In genomic region chr7:55856741-55857140, GRCm38 (mm10) we compare ENCODE assay signal across 19 mouse cellular contexts. TPM values are rescaled to one million over a fixed set of nuclear protein-coding genes. Genes with fewer than 3 reads are reported as not detected.
A peak's percentile ranks its signal among the peaks of the same experiment; 100 is the strongest.
DNase-seq lines count a peak whose midpoint lies in the region; TF ChIP-seq lines count a peak whose summit lies in the region.
"Had no signal": no experiment of that assay in that cellular context is flagged by ENCODE, and none has a peak within 500 bp of the region (broad histone marks: within the 10 kb centered on the region; RNA-seq: fewer than 3 reads in every experiment).

No protein-coding gene starts in this region.

- H3K9me3 ChIP-seq in heart, embryonic 10.5 days, result no peaks in the 10 kb centered on the region
- H3K9me3 ChIP-seq: embryonic facial prominence, embryonic 13.5 days; embryonic facial prominence, embryonic 15.5 days; forebrain, embryonic 10.5 days; forebrain, embryonic 12.5 days had no signal

- peaks cover 39% of the 10 kb centered on the region for H3K79me2 ChIP-seq in liver, adult 2 months (ENCODE audit: control insufficient read depth, insufficient read depth, low read length)

- intact Hi-C loops in heart, postnatal 25 days (cut with DNase I), result no loop called here

- H3K4me3 ChIP-seq in heart, embryonic 10.5 days, result no peak overlapping the region
- no peak overlapping the region for H3K4me3 ChIP-seq in liver, adult 2 months (ENCODE audit: insufficient read depth, low read depth, low read length)
- H3K4me3 ChIP-seq: embryonic facial prominence, embryonic 13.5 days; embryonic facial prominence, embryonic 15.5 days; erythroblast, embryonic 14.5 days; forebrain, embryonic 10.5 days; forebrain, embryonic 12.5 days had no signal

- no peak overlapping the region for H3K9ac ChIP-seq in liver, adult 2 months (ENCODE audit: low read depth, low read length)
- H3K9ac ChIP-seq: embryonic facial prominence, embryonic 13.5 days; embryonic facial prominence, embryonic 15.5 days; forebrain, embryonic 12.5 days had no signal

- no peaks in the 10 kb centered on the region for H3K27me3 ChIP-seq in heart, embryonic 10.5 days (ENCODE audit: insufficient read depth, poor library complexity, severe bottlenecking)
- no peaks in the 10 kb centered on the region for H3K27me3 ChIP-seq in liver, adult 2 months (ENCODE audit: control insufficient read depth, insufficient read depth, low read length)
- H3K27me3 ChIP-seq: embryonic facial prominence, embryonic 13.5 days; embryonic facial prominence, embryonic 15.5 days; forebrain, embryonic 12.5 days had no signal

- DNase-seq in heart, embryonic 10.5 days (ENCODE audit: low spot score), result peak; percentile 55
- no peak for DNase-seq in heart, postnatal 25 days (ENCODE audit: low spot score)
- DNase-seq in liver, adult 2 months (ENCODE audit: extremely low read depth, low read depth, low spot score), result peak; percentile 59
- no peak for DNase-seq in liver
- DNase-seq: adrenal gland, adult 2 months; adrenal gland, postnatal 10 days; adrenal gland, postnatal 25 days; cerebellum, adult 11 months; cerebellum, adult 18-20 months; cerebellum, adult 8-10 months; cerebellum, adult 9-11 months; cerebellum, postnatal 14 days; cerebellum, postnatal 36 days; embryo, embryonic 11 days had no signal

- WGBS in heart, embryonic 10.5 days, result 94% methylated on average over 4 of the region's 4 CpGs
- WGBS in liver, adult 2 months, result 92% methylated on average over 4 of the region's 4 CpGs

- H3K4me1 ChIP-seq in heart, embryonic 10.5 days, result peaks cover 17% of the 10 kb centered on the region
- H3K4me1 ChIP-seq in liver, adult 2 months (ENCODE audit: control insufficient read depth, insufficient read depth, low read length), result peaks cover 17% of the 10 kb centered on the region
- H3K4me1 ChIP-seq: forebrain, embryonic 12.5 days had no signal

- no peak for TF ChIP-seq POLR2A in liver, adult 2 months (IDR thresholded peaks at IDR 0.05; ENCODE audit: extremely low read depth, insufficient read depth, low read length)

- no peak for TF ChIP-seq CTCF in liver, adult 2 months (IDR thresholded peaks at IDR 0.05; ENCODE audit: low read depth, low read length)

- H3K27ac ChIP-seq in heart, embryonic 10.5 days, result no peak overlapping the region
- no peak overlapping the region for H3K27ac ChIP-seq in liver, adult 2 months (replicated peaks; ENCODE audit: insufficient read depth, low read depth, low read length)
- H3K27ac ChIP-seq: embryonic facial prominence, embryonic 13.5 days; embryonic facial prominence, embryonic 15.5 days; forebrain, embryonic 10.5 days; forebrain, embryonic 12.5 days had no signal

- H3K36me3 ChIP-seq in heart, embryonic 10.5 days, result no peaks in the 10 kb centered on the region
- H3K36me3 ChIP-seq in liver, adult 2 months (ENCODE audit: control insufficient read depth, insufficient read depth, low read length), result no peaks in the 10 kb centered on the region
- H3K36me3 ChIP-seq: embryonic facial prominence, embryonic 15.5 days; forebrain, embryonic 12.5 days had no signal

RNA-seq across cellular contexts. Expression of gene Cyfip1, which starts 15.2 kb away (rescaled TPM):
- 63.7 and 68.4 TPM in 2 replicates for polyA plus RNA-seq in heart, embryonic 10.5 days (2016; fragmentation: Nextera tagmentation; extraction: Ambion mirVana)
- total RNA-seq in heart, postnatal 25 days (2021), result 10 to 100 TPM; 37.3 to 42.1 TPM
- total RNA-seq in liver, adult 2 months (2014; rRNA removed), result 44.8 and 45.0 TPM in 2 replicates
- 14.0 and 17.3 TPM in 2 replicates for polyA plus RNA-seq in liver, adult 2 months (2012; rRNA removed)

Comparison
In these comparisons a context has a peak if more than half of its experiments do, and no peak if none do; other contexts are left out.
1. DNase-seq: peak in heart, embryonic 10.5 days (single experiment) and liver, adult 2 months (single experiment); none in heart, postnatal 25 days (single experiment) and liver (single experiment).